Mouse (Mus musculus) erythroblast, embryonic 14.5 days (primary cell): ENCODE results near the gene Erf.

Experiments
- GATA1 ChIP-seq: IDR thresholded peaks from 2 replicates; pipeline ENCODE4 v1.6.1; 2012; ENCODE audit warnings: low read length, inconsistent platforms, mixed read lengths
- TAL1 ChIP-seq: IDR thresholded peaks from 3 replicates; pipeline ENCODE4 v1.6.1; 2012; ENCODE audit warnings: low read length, inconsistent platforms, mixed read lengths

GRCm38 (mm10) chr7:25268588-25268987 is 18.0 kb upstream of the Erf start:
- TF ChIP-seq TAL1 (no peak), GATA1 (no peak)
